Mouse (Mus musculus) right cerebral cortex, adult 2 months (tissue): ENCODE data around the gene Tmem207.

ENCODE experiments used
- DNase-seq, 2 experiments: peaks; one replicate each; pipeline ENCODE4 v3.0.0; 2021 to 2022; ENCODE audit warnings: low spot score in 2 of 2

Tmem207 gene

GRCm38 (mm10) chr16:26456182-26456581 lies 70.4 kb downstream of the Tmem207 start:
- no peak for DNase-seq

- no peak for DNase-seq
These were observed 72.4 kb downstream of the Tmem207 start for GRCm38 (mm10) chr16:26454163-26454562.
